Mouse (Mus musculus) limb, embryonic 14.5 days (tissue): Measurements from ENCODE around the gene Spag7. TPM values are rescaled to one million over a fixed set of nuclear protein-coding genes. Genes with fewer than 3 reads are reported as not detected.
A peak's percentile ranks its signal among the peaks of the same experiment; 100 is the strongest.

Experiments
- ATAC-seq: fragments of 200-750 bp; cut with Nextera tagmentation; 2 replicates; pipeline ENCODE4 v1.8.0; 2017; ENCODE audit warnings: low read depth, moderate number of reproducible peaks, moderate TSS enrichment; ENCODE audit not compliant: low FRiP score
- DNase-seq: peaks from one replicate; pipeline ENCODE4 v3.0.0-alpha.2; 2015; ENCODE audit warnings: low spot score
- H3K27ac ChIP-seq: fragments of 300-500 bp; sonication (generic); replicated peaks from 2 replicates; pipeline ENCODE4 v1.5.1; 2014; ENCODE audit warnings: low read depth, mild to moderate bottlenecking, low read length, moderate library complexity, mixed read lengths
- H3K27me3 ChIP-seq: fragments of 300-500 bp; sonication (generic); 2 replicates; pipeline ENCODE4 v1.6.1; 2014; ENCODE audit warnings: low read length, mixed read lengths; ENCODE audit not compliant: control insufficient read depth, insufficient read depth
- H3K36me3 ChIP-seq: fragments of 300-500 bp; sonication (generic); 2 replicates; pipeline ENCODE4 v1.6.1; 2014; ENCODE audit warnings: mild to moderate bottlenecking, low read length, moderate library complexity, mixed read lengths; ENCODE audit not compliant: control insufficient read depth, insufficient read depth
- H3K4me1 ChIP-seq: fragments of 300-500 bp; sonication (generic); 2 replicates; pipeline ENCODE4 v1.6.1; 2014; ENCODE audit warnings: antibody characterized with exemption, low read length, mixed read lengths; ENCODE audit not compliant: control insufficient read depth, insufficient read depth
- H3K4me2 ChIP-seq: fragments of 300-500 bp; sonication (generic); replicated peaks from 2 replicates; pipeline ENCODE4 v1.6.1; 2014; ENCODE audit warnings: low read depth, mild to moderate bottlenecking, low read length, moderate library complexity; ENCODE audit not compliant: severe bottlenecking
- H3K4me3 ChIP-seq: fragments of 300-500 bp; sonication (generic); replicated peaks from 2 replicates; pipeline ENCODE4 v1.5.1; 2014; ENCODE audit warnings: low read length
- H3K9ac ChIP-seq: fragments of 300-500 bp; sonication (generic); 2 replicates; pipeline ENCODE4 v1.6.1; 2014; ENCODE audit warnings: mild to moderate bottlenecking, low read depth, low read length, moderate library complexity; ENCODE audit not compliant: severe bottlenecking
- H3K9me3 ChIP-seq: fragments of 300-500 bp; sonication (generic); 2 replicates; pipeline ENCODE4 v1.6.1; 2016; ENCODE audit warnings: low read length; ENCODE audit not compliant: control insufficient read depth
- POLR2A ChIP-seq: fragments of 200-500 bp; IDR thresholded peaks from 2 replicates; pipeline ENCODE4 v1.8.0; 2012; ENCODE audit warnings: inconsistent platforms, mild to moderate bottlenecking, moderate library complexity, borderline replicate concordance; ENCODE audit not compliant: insufficient read depth, insufficient read length; ENCODE audit errors: extremely low read depth
- whole genome bisulfite sequencing: fragments of 180-500 bp; shearing (Covaris S2); extraction: QIAGEN DNeasy Blood & Tissue Kit; methylation state at CpG from one replicate; pipeline ENCODE4 v1.1.7; 2014; 5-methylcytosine and 5-hydroxymethylcytosine counted together
- polyA plus RNA-seq, 2 experiments: library from polyadenylated mRNA; depleted of rRNA in 1 of 2; stranded (reverse) in 1 of 2; unstranded in 1 of 2; fragments of >200 nt; fragmentation: Nextera tagmentation in 1 of 2; extraction: Ambion mirVana in 1 of 2; gene quantifications; 2 replicates each; pipeline versions ENCODE4 v1.2.1 to v1.2.3; 2012 to 2014

Spag7 gene
- polyA plus RNA-seq, 2 experiments, result 93.7 to 97.0 TPM

DNA sequence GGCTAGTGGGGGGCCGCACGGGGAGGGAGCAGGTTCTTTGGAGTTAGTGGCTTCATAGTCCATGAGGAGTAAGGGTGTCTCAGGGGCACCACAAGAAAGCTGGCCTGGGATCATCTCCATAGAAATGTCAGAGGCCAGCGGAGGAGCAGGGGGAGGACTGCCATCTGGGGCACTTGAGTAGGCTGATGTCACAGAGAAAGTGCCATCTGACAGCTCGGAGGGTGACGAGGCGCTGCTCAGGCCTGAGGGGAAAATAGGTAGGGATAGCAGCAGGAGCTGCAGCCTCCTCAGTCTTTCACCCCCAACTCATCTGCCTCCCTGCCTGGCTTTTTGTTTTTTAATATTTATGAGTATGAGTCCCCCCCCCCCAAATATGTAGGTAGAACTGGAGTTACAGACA lies 4.8 kb upstream of the Spag7 start:
- H3K9me3 ChIP-seq, result no peaks in the 10 kb centered on the region
- no peak overlapping the region for H3K4me2 ChIP-seq
- H3K9ac ChIP-seq, result no peak overlapping the region
- no peak overlapping the region for H3K4me3 ChIP-seq
- no peak overlapping the region for H3K27ac ChIP-seq
- H3K4me1 ChIP-seq, result 0 out of 2 replicates have a peak, but pooled peaks cover 2% of the 10 kb centered on the region
- no peaks in the 10 kb centered on the region for H3K27me3 ChIP-seq
- peaks cover 51% of the 10 kb centered on the region for H3K36me3 ChIP-seq
- 83% methylated on average over 6 of the region's 6 CpGs for WGBS
- no peak for DNase-seq
- TF ChIP-seq POLR2A, result no peak
- no peak for ATAC-seq

DNA sequence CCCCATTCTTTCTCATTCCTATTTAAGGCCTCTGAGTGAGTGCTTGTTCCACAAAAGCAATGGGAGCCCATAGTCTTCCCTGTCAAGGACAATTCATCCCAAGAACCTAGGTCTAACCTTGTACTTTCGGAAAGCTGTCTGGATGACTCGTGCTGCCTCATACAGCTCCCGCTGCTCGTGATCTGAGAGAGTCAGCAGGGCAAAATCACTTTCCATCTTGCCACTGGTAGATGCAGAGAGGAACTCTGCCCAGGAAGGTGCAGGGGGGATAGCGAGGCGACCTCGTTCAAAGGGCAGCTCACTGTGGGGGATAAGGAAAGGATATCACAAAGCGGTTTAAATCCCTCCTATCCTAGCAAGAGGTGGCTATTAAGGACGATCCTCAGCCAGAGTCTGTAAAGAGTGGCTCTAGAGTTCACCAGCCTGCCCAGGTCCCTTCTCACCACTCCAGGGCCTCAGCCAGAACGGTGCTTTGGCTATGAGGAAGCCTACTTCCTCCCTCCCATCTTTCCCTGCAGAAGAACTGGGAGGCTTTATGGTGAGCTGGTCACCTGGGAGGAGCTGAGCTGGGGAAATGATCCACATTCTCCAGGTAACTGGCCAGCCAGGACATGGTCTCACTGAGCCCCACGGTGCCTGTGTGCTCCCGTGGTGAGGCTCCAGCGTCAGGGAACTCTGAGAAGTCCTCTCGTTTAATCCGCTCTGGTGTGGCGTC lies 2.3 kb upstream of the Spag7 start:
- peak overlapping the region; percentile 87; the same call in 1 of the 2 replicates for H3K4me2 ChIP-seq

DNA sequence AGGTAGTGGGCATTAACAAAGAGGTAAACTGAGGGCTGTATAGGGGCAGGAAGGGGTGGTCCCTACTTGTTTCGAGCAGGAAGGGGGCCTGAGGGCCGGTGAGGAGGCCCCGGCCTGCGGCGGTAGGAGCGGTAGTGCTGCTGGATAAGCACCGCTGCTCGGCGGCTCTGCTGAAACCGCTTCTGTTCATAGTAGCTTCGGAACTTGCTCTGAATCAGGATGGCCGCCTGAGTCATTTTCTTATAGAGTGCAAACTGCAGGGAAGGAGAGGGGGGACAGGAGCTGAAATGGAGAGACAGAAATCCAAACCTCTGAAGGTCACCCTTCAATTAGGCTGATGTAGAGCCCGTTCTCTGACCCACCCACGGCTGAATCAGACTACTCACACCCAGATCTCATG lies 1.3 kb upstream of the Spag7 start:
- 54% methylated on average over 14 of the region's 14 CpGs for WGBS
- Histone ChIP-seq H3K27ac (peak overlapping the region; percentile 97), H3K4me3 (peak overlapping the region; percentile 65), H3K4me2 (peak overlapping the region; percentile 87), H3K27me3 (no peaks in the 10 kb centered on the region), H3K4me1 (peaks cover 11% of the 10 kb centered on the region), H3K9ac (peak overlapping the region; percentile 73), H3K9me3 (no peaks in the 10 kb centered on the region), H3K36me3 (peaks cover 48% of the 10 kb centered on the region)
- TF ChIP-seq POLR2A, result no peak
- ATAC-seq, result no peak
- no peak for DNase-seq

More for the DNA sequence above, 2.3 kb upstream of the Spag7 start:
- no peak for TF ChIP-seq POLR2A
- 89% methylated on average over 16 of the region's 16 CpGs for WGBS
- H3K27ac ChIP-seq, result no peak overlapping the region
- H3K4me1 ChIP-seq, result peaks cover 11% of the 10 kb centered on the region
- H3K27me3 ChIP-seq, result no peaks in the 10 kb centered on the region
- no peaks in the 10 kb centered on the region for H3K9me3 ChIP-seq
- ATAC-seq (no peak), DNase-seq (no peak)
- no peak overlapping the region for H3K9ac ChIP-seq
- no peak overlapping the region for H3K4me3 ChIP-seq
- H3K36me3 ChIP-seq, result peaks cover 48% of the 10 kb centered on the region

DNA sequence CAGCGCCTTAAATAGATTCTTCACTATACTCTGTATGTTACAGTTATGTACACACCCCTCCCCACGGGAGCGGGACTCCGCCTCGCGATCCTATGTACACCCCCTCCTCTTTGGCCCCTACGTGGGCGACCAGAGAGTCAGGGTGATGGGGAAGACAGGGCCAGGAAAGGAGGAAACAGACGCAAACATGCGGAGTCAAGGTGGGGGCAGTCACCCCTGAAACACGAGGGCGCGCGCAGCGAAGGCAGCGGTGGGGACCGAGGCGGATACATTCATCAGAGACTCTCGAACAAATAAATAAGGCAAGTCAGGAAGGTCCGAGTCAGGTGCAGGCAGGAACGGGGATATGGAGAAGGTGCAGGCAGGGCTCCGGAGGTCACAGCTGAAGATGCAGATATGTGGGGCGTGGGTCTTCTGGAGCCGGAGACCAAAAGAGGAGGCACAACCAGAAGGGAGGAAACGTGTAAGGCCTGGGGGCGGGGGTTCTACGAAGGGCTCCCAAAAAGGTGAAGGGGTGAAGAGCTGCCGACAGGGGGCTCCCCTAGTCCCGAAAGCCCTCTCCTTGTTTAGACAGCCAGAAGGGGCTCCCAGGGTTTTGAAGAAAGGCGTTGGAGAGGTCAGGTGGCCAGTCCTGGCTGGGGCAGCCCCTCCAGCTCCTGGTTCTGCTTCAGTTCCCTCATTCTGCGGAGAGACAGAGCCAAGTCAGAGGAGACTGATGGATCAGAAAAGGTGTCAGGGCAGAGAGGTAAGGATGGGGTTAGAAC lies 548 bp upstream of the Spag7 start:
- TF ChIP-seq POLR2A, result peak; percentile 34; the same call in 1 of the 2 replicates
- Histone ChIP-seq H3K36me3 (peaks cover 48% of the 10 kb centered on the region), H3K9ac (peak overlapping the region; percentile 73), H3K4me1 (peaks cover 11% of the 10 kb centered on the region), H3K27ac (peak overlapping the region; percentile 97), H3K9me3 (no peaks in the 10 kb centered on the region), H3K27me3 (no peaks in the 10 kb centered on the region), H3K4me3 (peak overlapping the region; percentile 65), H3K4me2 (peak overlapping the region; percentile 87)
- peak; percentile 18 for ATAC-seq
- peak; percentile 89 for DNase-seq
- WGBS, result under 1% methylated on average over 29 of the region's 31 CpGs

DNA sequence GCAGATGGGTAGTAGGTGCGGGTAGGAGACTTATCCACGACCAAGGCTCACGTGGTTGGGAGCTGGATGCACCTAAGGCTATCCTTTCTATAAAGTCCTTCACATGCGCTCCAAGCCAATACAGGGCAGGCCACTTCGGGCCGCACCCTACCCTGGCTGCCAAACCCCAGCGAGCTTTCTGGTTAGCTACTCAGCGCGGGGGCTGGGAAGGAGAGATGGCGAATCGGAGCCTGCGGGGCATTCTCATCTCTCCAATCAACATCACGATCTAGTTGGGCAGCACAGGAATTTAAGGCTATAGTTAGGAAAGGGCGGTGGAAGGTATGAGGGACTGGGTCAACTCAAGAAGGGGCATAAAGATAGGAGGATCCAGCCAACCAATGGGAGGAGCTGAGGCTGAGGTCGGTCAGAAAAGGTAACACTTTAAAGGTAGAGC lies 863 bp downstream of the Spag7 start:
- ATAC-seq, result no peak
- WGBS, result under 1% methylated on average over 15 of the region's 15 CpGs
- H3K9ac ChIP-seq, result peak overlapping the region; percentile 55

More for the DNA sequence above, 863 bp downstream of the Spag7 start:
- Histone ChIP-seq H3K4me2 (peak overlapping the region; percentile 58), H3K27me3 (no peaks in the 10 kb centered on the region), H3K36me3 (peaks cover 56% of the 10 kb centered on the region), H3K9me3 (no peaks in the 10 kb centered on the region), H3K4me1 (peaks cover 11% of the 10 kb centered on the region), H3K27ac (peak overlapping the region; percentile 80), H3K4me3 (peak overlapping the region; percentile 65)
- TF ChIP-seq POLR2A, result no peak
- DNase-seq, result no peak
